Mouse (Mus musculus) heart, embryonic 12.5 days (tissue): ENCODE results near the gene Kcnk2. TPM values are rescaled to one million over a fixed set of nuclear protein-coding genes. Genes with fewer than 3 reads are reported as not detected.

Source experiments
- ATAC-seq: fragments of 200-750 bp; cut with Nextera tagmentation; 2 replicates; pipeline ENCODE4 v1.8.0; 2017; ENCODE audit warnings: moderate TSS enrichment, moderate library complexity; ENCODE audit not compliant: insufficient number of reproducible peaks, low FRiP score
- H3K27ac ChIP-seq: fragments of 300-500 bp; sonication (generic); 2 replicates; pipeline ENCODE4 v1.5.1; 2016; ENCODE audit warnings: mild to moderate bottlenecking, moderate library complexity; ENCODE audit not compliant: poor library complexity, severe bottlenecking
- H3K27me3 ChIP-seq: fragments of 300-500 bp; sonication (generic); replicated peaks from 2 replicates; pipeline ENCODE4 v1.6.1; 2016; ENCODE audit warnings: mild to moderate bottlenecking, moderate library complexity
- H3K36me3 ChIP-seq: fragments of 300-500 bp; sonication (generic); 2 replicates; pipeline ENCODE4 v1.6.1; 2016; ENCODE audit warnings: mild to moderate bottlenecking, moderate library complexity
- H3K4me1 ChIP-seq: fragments of 300-500 bp; sonication (generic); replicated peaks from 2 replicates; pipeline ENCODE4 v1.6.1; 2016; ENCODE audit warnings: mild to moderate bottlenecking
- H3K4me2 ChIP-seq: fragments of 300-500 bp; sonication (generic); 2 replicates; pipeline ENCODE4 v1.6.1; 2016; ENCODE audit warnings: mild to moderate bottlenecking, moderate library complexity
- H3K4me3 ChIP-seq: fragments of 300-500 bp; sonication (generic); 2 replicates; pipeline ENCODE4 v1.5.1; 2016; ENCODE audit warnings: mild to moderate bottlenecking
- H3K9ac ChIP-seq: fragments of 300-500 bp; sonication (generic); 2 replicates; pipeline ENCODE4 v1.6.1; 2016; ENCODE audit warnings: mild to moderate bottlenecking, moderate library complexity
- H3K9me3 ChIP-seq: fragments of 300-500 bp; sonication (generic); replicated peaks from 2 replicates; pipeline ENCODE4 v1.6.1; 2016; ENCODE audit warnings: mild to moderate bottlenecking, moderate library complexity
- WGBS: fragments of 180-500 bp; shearing (Covaris S2); methylation state at CpG from one replicate; pipeline ENCODE4 v1.1.7; 2016; 5-methylcytosine and 5-hydroxymethylcytosine counted together
- polyA plus RNA-seq: library from polyadenylated mRNA; unstranded; fragments of >200 nt; fragmentation: Nextera tagmentation; extraction: Ambion mirVana; gene quantifications from 2 replicates; pipeline ENCODE4 v1.2.1, GENCODE M21; 2016

Gene Kcnk2
- polyA plus RNA-seq, 1 experiment from 2014 or later, result 0.45 TPM

DNA sequence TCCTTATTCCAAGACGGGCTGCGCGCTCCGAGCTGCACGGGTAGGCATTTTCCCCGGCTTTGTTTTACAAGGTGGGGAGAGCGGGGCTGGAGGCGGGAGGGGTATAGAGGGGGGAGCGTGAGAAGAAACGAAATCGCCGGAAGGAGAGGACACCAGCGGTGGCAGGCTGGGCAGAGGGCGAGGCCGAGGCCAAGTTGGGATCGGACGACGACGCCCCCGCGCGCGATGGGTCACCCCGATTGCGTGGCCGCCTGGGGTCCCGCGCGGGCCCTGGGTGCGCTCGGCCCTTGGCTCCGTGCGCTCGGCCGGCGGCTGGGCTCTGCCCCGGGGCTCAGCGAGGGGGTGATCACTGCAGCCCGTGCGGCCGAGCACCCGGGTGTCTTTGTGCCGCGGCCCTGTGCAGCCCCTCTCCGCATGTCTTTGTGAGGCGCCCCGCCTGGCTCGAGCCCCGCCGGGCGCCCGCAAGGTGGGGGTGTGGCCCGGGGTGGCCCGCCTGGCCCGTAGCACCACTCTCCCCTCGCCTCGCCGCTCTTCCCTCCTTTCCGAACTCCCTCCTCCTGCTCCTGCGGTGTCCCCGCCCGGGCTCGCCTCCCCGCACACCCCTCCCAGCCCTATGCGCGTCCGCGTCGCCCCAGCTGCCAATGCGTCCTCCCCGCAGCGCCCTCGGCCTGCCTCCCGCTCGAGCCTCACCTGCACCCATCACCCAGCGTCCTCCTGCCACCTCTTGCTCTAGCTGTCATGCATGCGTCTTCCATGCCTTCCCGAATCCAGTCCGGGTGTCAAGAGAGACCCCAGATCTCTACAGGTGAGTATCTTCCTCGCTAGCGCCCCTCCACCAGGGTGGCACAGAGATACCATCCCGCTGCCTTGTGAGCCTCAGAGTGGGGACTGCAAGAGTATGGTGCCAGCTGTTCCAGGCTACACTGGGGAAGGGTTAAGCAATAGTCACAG, 58.5 kb downstream of the Kcnk2 start:
- peaks cover 38% of the 10 kb centered on the region for H3K27me3 ChIP-seq
- H3K4me2 ChIP-seq, result peak overlapping the region; percentile 100
- peak; percentile 47 for ATAC-seq
- no peaks in the 10 kb centered on the region for H3K36me3 ChIP-seq
- peak overlapping the region; percentile 69 for H3K9ac ChIP-seq
- peak overlapping the region; percentile 66 for H3K4me3 ChIP-seq
- no peak overlapping the region for H3K27ac ChIP-seq
- no peaks in the 10 kb centered on the region for H3K9me3 ChIP-seq
- peaks cover 15% of the 10 kb centered on the region for H3K4me1 ChIP-seq
- 2% methylated on average over 77 of the region's 82 CpGs for WGBS

DNA sequence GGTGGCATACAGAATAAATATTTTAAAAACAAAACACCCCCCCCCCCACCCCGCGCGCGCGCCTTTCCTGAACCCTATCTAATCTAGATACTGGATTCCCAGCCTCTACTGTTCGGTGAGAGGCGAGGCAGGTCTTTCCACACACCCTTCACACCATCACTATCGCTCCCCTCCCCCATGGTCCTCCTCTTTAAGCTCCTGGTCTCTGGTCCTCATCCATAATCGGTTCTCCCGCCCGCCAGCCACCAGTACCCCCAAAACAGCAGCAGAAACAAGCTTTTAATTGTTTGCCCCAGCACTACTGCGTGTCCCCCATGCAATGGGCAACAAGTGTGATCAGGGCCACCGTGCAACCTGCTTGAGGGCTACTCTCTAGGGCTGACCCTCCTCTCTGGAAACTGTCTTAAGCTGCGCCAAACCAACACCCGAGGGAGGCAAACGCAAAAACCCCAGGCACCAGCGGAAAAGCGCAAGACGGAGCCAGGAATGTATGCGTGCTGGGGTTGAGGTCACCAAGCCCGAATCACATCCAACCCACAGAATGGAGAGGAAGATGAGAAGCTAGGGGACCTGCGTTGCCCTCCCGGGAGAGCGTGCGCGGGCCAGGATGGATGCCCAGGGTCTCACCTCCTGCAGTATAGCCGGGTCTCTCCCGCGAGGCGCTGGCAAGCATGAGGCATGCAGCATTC, 59.5 kb downstream of the Kcnk2 start:
- peaks cover 38% of the 10 kb centered on the region for H3K27me3 ChIP-seq

DNA sequence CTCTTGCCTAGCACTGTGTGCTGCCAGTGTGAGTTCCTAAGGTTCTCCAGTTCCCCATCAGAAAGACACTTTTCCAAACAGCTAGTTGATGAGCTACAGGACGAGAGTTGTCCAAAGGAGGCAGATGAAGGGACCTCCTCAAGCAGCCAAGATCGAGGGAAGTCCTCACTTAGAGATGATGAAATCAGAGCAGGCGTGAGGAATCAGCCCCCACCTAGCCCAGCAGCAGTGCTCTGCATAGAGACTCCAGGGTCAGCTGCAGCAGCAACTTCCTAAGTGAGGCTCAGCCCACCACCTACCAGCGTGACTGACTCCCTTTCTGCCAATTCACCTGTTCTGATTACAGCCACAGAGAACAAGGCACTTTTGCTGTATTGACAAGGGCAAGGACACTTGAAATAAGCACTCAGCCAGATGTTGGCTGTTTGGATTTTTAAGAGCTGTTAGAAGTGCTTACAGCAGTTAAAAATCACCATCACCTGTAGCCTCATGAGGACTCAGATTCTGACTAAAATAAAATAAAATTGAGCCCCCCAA, 60.6 kb downstream of the Kcnk2 start:
- Histone ChIP-seq H3K27ac (no peak overlapping the region), H3K4me2 (no peak overlapping the region), H3K4me1 (peaks cover 15% of the 10 kb centered on the region), H3K9ac (no peak overlapping the region), H3K36me3 (no peaks in the 10 kb centered on the region), H3K9me3 (no peaks in the 10 kb centered on the region), H3K27me3 (peaks cover 38% of the 10 kb centered on the region), H3K4me3 (no peak overlapping the region)
- no peak for ATAC-seq
- WGBS, result 25% methylated on average over 4 of the region's 4 CpGs

More for the DNA sequence above, 59.5 kb downstream of the Kcnk2 start:
- ATAC-seq, result no peak
- WGBS, result 2% methylated on average over 30 of the region's 30 CpGs
- peaks cover 15% of the 10 kb centered on the region for H3K4me1 ChIP-seq
- H3K36me3 ChIP-seq, result no peaks in the 10 kb centered on the region
- H3K4me2 ChIP-seq, result peak overlapping the region; percentile 100
- no peak overlapping the region for H3K9ac ChIP-seq
- H3K4me3 ChIP-seq, result peak overlapping the region; percentile 66
- no peak overlapping the region for H3K27ac ChIP-seq
- no peaks in the 10 kb centered on the region for H3K9me3 ChIP-seq

DNA sequence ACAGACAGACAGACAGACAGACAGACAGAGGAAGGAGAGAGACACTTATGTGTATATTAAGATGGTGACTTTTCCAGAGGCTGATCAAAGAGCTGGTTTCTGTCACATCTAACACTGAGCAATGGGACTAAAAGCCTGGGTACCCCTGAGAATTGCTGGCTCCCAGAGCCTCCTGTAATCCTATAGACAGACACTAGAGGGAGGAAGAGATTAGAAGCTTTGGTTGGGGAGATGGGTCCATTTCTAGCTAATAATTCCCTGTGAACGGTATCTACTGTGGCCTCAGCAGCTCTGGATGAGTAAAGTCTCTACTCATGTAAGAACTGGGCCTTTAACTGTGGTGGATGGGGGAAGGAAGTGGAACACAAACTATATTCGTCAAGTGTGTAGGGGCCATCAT, 86.2 kb downstream of the Kcnk2 start:
- no peak overlapping the region for H3K27ac ChIP-seq
- no peaks in the 10 kb centered on the region for H3K27me3 ChIP-seq
- ATAC-seq, result no peak
- H3K4me3 ChIP-seq, result no peak overlapping the region
- 55% methylated on average over 2 of the region's 2 CpGs for WGBS
- H3K4me1 ChIP-seq, result peaks cover 11% of the 10 kb centered on the region
- no peak overlapping the region for H3K9ac ChIP-seq
- H3K9me3 ChIP-seq, result no peaks in the 10 kb centered on the region
- no peak overlapping the region for H3K4me2 ChIP-seq
- H3K36me3 ChIP-seq, result no peaks in the 10 kb centered on the region

DNA sequence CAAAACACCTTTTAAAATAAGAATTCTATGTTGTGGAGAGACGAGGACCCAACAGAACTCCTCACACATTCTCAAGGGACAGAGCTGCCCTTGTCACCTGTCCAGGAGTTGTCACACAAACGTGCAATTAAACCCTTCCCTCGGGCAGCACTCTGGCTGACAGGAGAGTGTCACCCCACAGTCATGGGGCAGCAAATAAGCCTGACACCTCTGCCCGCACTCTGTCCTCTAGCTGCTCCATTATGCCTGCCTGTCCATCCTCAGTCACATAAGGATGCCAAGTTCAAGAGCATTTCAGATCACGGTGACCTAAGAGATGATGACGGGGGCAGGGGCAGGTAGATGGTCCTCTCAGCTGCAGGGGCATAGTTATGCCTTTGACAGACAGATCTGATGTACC, 87.6 kb downstream of the Kcnk2 start:
- Histone ChIP-seq H3K4me3 (no peak overlapping the region), H3K9me3 (no peaks in the 10 kb centered on the region), H3K4me2 (no peak overlapping the region), H3K9ac (no peak overlapping the region), H3K4me1 (peaks cover 20% of the 10 kb centered on the region), H3K27me3 (no peaks in the 10 kb centered on the region), H3K27ac (no peak overlapping the region), H3K36me3 (no peaks in the 10 kb centered on the region)
- no peak for ATAC-seq
- 69% methylated on average over 6 of the region's 6 CpGs for WGBS

DNA sequence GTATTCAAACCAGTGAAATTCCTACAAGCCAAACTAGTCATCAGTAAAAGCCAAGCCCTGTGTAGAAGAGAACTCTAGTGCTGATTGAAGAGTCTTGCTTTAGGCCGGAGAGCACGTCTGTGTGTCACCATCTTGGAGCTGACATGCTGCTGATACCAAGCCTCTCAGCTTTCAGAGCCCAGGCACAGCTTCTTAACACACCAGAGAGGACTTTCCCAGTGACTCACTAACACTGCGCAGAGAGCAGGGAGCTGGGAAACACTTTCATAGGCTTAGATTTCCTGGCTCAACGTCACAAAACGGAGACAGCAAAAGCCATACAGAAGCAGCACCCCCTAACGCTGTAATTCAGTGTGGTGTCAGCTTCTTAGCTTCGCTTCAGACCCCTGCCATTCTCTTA, 88.3 kb downstream of the Kcnk2 start:
- no peak overlapping the region for H3K9ac ChIP-seq
- no peak overlapping the region for H3K4me3 ChIP-seq
- no peaks in the 10 kb centered on the region for H3K27me3 ChIP-seq
- 38% methylated on average over 7 of the region's 7 CpGs for WGBS
- no peak overlapping the region for H3K27ac ChIP-seq
- no peaks in the 10 kb centered on the region for H3K36me3 ChIP-seq
- H3K4me1 ChIP-seq, result peaks cover 20% of the 10 kb centered on the region
- H3K9me3 ChIP-seq, result no peaks in the 10 kb centered on the region
- 0 out of 2 replicates have a peak overlapping the region, but pooled peaks have one; percentile 18 for H3K4me2 ChIP-seq
- ATAC-seq, result no peak

DNA sequence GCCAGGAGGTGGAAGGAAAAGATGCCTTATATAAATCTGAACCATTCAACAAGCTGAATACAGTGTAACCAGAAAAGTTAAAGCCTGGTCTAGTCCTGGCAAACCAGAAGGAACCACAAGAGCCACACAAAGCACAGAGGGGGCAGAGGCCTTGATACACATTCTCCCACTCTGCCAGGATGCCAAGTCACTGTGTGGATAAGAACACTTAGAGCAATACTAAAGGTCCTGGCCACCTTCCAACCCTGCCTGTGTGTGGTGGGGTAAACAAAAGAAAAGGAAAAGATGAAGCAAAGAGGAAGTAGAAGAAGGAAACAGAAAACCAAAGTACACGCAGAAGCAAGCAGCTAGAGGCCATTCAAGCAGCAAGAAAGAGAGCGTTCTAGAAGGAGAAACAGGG, 91.9 kb downstream of the Kcnk2 start:
- H3K27ac ChIP-seq, result no peak overlapping the region
- peaks cover 20% of the 10 kb centered on the region for H3K4me1 ChIP-seq
- no peaks in the 10 kb centered on the region for H3K9me3 ChIP-seq
- H3K27me3 ChIP-seq, result no peaks in the 10 kb centered on the region
- no peak overlapping the region for H3K4me2 ChIP-seq
- no peak for ATAC-seq
- H3K4me3 ChIP-seq, result no peak overlapping the region
- WGBS, result 76% methylated on average over 2 of the region's 2 CpGs
- H3K9ac ChIP-seq, result no peak overlapping the region
- no peaks in the 10 kb centered on the region for H3K36me3 ChIP-seq

DNA sequence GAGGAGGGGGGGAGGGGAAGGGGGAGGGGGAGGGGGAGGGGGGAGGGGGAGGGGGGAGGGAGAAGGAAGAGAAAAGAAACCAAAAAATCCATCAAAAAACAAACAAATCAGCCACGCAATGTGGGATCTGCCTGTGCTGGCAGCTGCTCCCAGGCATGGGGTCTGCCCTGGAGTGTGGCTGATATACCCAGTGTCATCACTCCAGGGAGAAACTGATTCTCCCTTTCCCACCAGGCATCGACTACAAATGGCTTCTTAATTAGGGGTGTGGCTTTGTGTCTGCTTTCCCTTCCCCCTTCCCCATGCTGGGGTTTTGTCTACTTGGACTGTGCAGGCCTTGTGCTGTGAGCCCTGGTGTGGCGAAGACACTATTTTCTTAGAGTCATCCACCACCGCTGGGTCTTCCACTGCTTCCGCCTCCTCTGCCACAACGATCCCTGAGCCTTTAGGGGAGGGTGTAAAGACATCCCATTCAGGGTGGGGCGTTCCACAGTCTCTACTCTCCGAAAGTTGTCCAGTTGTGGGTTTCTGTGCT, 97.0 kb downstream of the Kcnk2 start:
- 65% methylated on average over 8 of the region's 8 CpGs for WGBS
- ATAC-seq, result no peak
- Histone ChIP-seq H3K27ac (no peak overlapping the region), H3K36me3 (no peaks in the 10 kb centered on the region), H3K9ac (no peak overlapping the region), H3K9me3 (no peaks in the 10 kb centered on the region), H3K4me2 (no peak overlapping the region), H3K27me3 (no peaks in the 10 kb centered on the region), H3K4me1 (0 out of 2 replicates have a peak, but pooled peaks cover 5% of the 10 kb centered on the region), H3K4me3 (no peak overlapping the region)

DNA sequence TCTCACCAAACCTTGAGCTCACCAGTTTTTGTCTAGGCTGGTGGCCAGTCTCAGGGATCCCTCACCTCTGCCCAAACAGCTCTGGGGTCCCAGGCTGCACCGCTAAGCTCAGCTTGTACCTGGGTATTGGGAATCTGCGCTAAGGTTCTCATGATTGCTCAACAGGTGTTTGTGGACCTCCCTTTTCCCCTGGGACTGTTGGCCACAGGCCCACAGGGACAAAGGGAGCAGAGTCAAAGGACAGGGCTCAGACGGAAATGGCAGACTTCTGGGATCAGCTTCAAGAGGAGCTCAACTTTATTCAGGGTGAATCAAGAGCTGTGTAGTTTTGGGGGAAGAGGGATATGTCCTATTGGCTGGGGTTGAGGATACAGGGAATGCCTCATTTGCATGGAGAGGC, 99.1 kb downstream of the Kcnk2 start:
- Histone ChIP-seq H3K4me3 (no peak overlapping the region), H3K4me1 (no peaks in the 10 kb centered on the region), H3K9ac (no peak overlapping the region), H3K36me3 (no peaks in the 10 kb centered on the region), H3K9me3 (peaks cover 4% of the 10 kb centered on the region; the same call in 1 of the 2 replicates), H3K4me2 (no peak overlapping the region), H3K27me3 (no peaks in the 10 kb centered on the region), H3K27ac (no peak overlapping the region)
- WGBS, result 81% methylated on average over 3 of the region's 3 CpGs
- no peak for ATAC-seq

DNA sequence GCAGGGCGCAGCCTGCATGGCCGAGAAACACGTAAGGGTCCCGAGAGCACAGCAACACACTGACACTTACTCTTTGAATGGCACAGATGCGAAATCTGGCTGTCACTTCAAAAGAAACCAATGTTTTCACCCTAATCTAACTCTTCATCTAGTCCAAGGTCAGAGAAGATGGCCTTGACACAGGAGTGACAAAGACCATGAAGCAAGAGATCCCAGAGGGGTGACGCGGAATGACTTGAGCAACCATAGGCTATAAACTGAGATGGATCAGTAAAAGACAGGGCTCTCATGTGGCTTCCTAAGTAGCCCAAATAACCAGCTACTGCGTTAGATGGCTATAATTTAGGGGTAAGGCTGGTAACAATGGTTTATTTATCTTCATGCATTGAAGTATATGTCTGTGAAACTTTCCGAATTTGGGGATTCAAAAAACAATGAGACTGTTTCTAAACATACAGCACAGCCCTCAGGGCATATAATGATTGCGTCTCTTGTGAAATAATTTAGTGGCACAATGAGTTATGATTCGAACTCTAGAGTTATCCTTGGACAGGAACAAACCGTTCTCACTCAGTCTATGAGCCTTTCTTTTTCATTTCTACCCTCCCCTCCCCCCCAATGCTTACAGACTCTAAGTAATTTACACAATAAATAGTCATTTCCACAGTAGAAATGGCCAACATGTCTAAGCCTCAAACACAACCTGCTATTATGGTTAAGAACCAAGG, 108.2 kb downstream of the Kcnk2 start:
- no peak overlapping the region for H3K4me2 ChIP-seq
- no peaks in the 10 kb centered on the region for H3K4me1 ChIP-seq
- H3K27ac ChIP-seq, result no peak overlapping the region
- H3K4me3 ChIP-seq, result no peak overlapping the region
- H3K9ac ChIP-seq, result no peak overlapping the region
- no peaks in the 10 kb centered on the region for H3K9me3 ChIP-seq
- H3K36me3 ChIP-seq, result no peaks in the 10 kb centered on the region
- no peak for ATAC-seq
- 85% methylated on average over 12 of the region's 12 CpGs for WGBS
- no peaks in the 10 kb centered on the region for H3K27me3 ChIP-seq
